Mouse (Mus musculus) myocyte (in vitro differentiated cells): ENCODE data around the gene Osbpl2.

ENCODE experiments used
- E2F4 ChIP-seq: IDR thresholded peaks from one replicate; pipeline ENCODE4 v1.6.1; 2011; ENCODE audit warnings: mild to moderate bottlenecking, control low read depth, moderate library complexity; ENCODE audit not compliant: insufficient read depth
- MAX ChIP-seq: IDR thresholded peaks from one replicate; pipeline ENCODE4 v1.6.1; 2011; ENCODE audit warnings: low read depth, mild to moderate bottlenecking, control low read depth
- MYOD1 ChIP-seq, 3 experiments: IDR thresholded peaks; one replicate each; pipeline ENCODE4 v1.6.1; 2011; ENCODE audit warnings: control low read depth in 2 of 3, low read depth in 2 of 3, mild to moderate bottlenecking in 2 of 3, moderate library complexity in 1 of 3; ENCODE audit not compliant: insufficient read length in 2 of 3, control insufficient read depth in 1 of 3
- POLR2A ChIP-seq: IDR thresholded peaks from one replicate; pipeline ENCODE4 v1.6.1; 2011; ENCODE audit warnings: low read depth, mild to moderate bottlenecking, control low read depth, moderate library complexity; ENCODE audit not compliant: insufficient read length
- REST ChIP-seq: IDR thresholded peaks from one replicate; pipeline ENCODE4 v1.6.1; 2011; ENCODE audit warnings: mild to moderate bottlenecking, control low read depth, moderate library complexity; ENCODE audit not compliant: insufficient read depth, insufficient read length
- USF1 ChIP-seq: IDR thresholded peaks from one replicate; pipeline ENCODE4 v1.6.1; 2011; ENCODE audit warnings: low read depth, mild to moderate bottlenecking, control low read depth, moderate library complexity

- TF ChIP-seq POLR2A, result no peak
- no peak for TF ChIP-seq USF1
- no peak for TF ChIP-seq MAX
- TF ChIP-seq MYOD1 (IDR thresholded peaks at IDR 0.05; ENCODE audit: control insufficient read depth in 1 of 3, insufficient read length in 2 of 3, low read depth in 2 of 3), result no peak
- no peak for TF ChIP-seq E2F4
- TF ChIP-seq REST, result no peak
Observed at GRCm38 (mm10) chr2:180104659-180105377, 14.3 kb upstream of the Osbpl2 start.
